Mouse (Mus musculus) hindbrain, postnatal 0 days (tissue): ENCODE data around the gene Kansl1l. TPM values are rescaled to one million over a fixed set of nuclear protein-coding genes. Genes with fewer than 3 reads are reported as not detected.

Experiments
- ATAC-seq: fragments of 200-750 bp; cut with Nextera tagmentation; 2 replicates; pipeline ENCODE4 v1.8.0; 2017; ENCODE audit warnings: mild to moderate bottlenecking, moderate TSS enrichment, moderate library complexity
- DNase-seq: peaks from one replicate; pipeline ENCODE4 v3.0.0-alpha.2; 2015; ENCODE audit warnings: low spot score
- H3K27ac ChIP-seq: fragments of 300-500 bp; sonication (generic); 2 replicates; pipeline ENCODE4 v1.5.1; 2014; ENCODE audit warnings: mild to moderate bottlenecking
- H3K27me3 ChIP-seq: fragments of 300-500 bp; sonication (generic); 2 replicates; pipeline ENCODE4 v1.6.1; 2014; ENCODE audit warnings: low read length, mixed read lengths; ENCODE audit not compliant: insufficient read depth
- H3K36me3 ChIP-seq: fragments of 300-500 bp; sonication (generic); 2 replicates; pipeline ENCODE4 v1.6.1; 2014; ENCODE audit warnings: low read length, mixed read lengths; ENCODE audit not compliant: insufficient read depth
- H3K4me1 ChIP-seq: fragments of 300-500 bp; sonication (generic); 2 replicates; pipeline ENCODE4 v1.6.1; 2014; ENCODE audit warnings: antibody characterized with exemption, low read length, mixed read lengths; ENCODE audit not compliant: insufficient read depth
- H3K4me2 ChIP-seq: fragments of 300-500 bp; sonication (generic); 2 replicates; pipeline ENCODE4 v1.6.1; 2014; ENCODE audit warnings: low read depth, mild to moderate bottlenecking, low read length, moderate library complexity, mixed read lengths
- H3K4me3 ChIP-seq: fragments of 300-500 bp; sonication (generic); 2 replicates; pipeline ENCODE4 v1.5.1; 2014; ENCODE audit warnings: low read length
- H3K9ac ChIP-seq: fragments of 300-500 bp; sonication (generic); replicated peaks from 2 replicates; pipeline ENCODE4 v1.6.1; 2014; ENCODE audit warnings: mild to moderate bottlenecking, low read length, moderate library complexity, mixed read lengths
- H3K9me3 ChIP-seq: fragments of 300-500 bp; sonication (generic); 2 replicates; pipeline ENCODE4 v1.6.1; 2016; ENCODE audit warnings: low read length, mixed read lengths
- CTCF ChIP-seq: IDR thresholded peaks from 2 replicates; pipeline ENCODE4 v1.5.1; 2016; ENCODE audit warnings: antibody characterized with exemption, control low read depth, low read depth
- WGBS: fragments of 180-500 bp; shearing (Covaris S2); extraction: QIAGEN DNeasy Blood & Tissue Kit; methylation state at CpG from one replicate; pipeline ENCODE4 v1.1.7; 2014; 5-methylcytosine and 5-hydroxymethylcytosine counted together
- polyA plus RNA-seq: library from polyadenylated mRNA; unstranded; fragments of >200 nt; fragmentation: Nextera tagmentation; extraction: Ambion mirVana; gene quantifications from 2 replicates; pipeline ENCODE4 v1.2.1, GENCODE M21; 2015
- total RNA-seq: library from RNA; depleted of rRNA; stranded (reverse); fragments of >200 nt; gene quantifications from 2 replicates; pipeline ENCODE4 v1.2.3, GENCODE M21; 2014; rRNA removed

The Kansl1l gene
- total and polyA plus RNA-seq, 2 experiments from 2014 or later, result 10.1 to 19.3 TPM

DNA sequence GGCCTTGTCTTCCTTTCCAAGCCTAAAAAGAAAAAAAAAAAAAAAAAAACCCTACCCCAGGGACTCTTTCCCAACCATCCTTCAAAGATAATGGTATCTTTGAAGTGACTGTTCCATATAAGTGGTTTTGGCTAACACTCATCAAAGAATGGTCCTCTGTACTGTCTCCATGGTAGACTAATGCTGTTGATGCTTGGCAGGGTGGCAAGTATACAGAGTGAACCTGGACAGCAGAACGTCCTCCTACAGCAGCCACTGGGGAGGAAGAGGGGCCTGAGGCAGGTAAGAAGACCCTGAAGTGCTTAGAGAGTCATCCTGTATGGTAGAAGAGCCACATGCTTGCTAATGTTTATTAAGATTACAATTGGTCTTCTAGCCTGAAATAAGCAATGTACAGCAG, 125.1 kb downstream of the Kansl1l start:
- Histone ChIP-seq H3K9ac (no peak overlapping the region), H3K9me3 (no peaks in the 10 kb centered on the region), H3K4me1 (no peaks in the 10 kb centered on the region), H3K36me3 (no peaks in the 10 kb centered on the region), H3K4me2 (no peak overlapping the region), H3K27ac (peak overlapping the region; percentile 74), H3K4me3 (no peak overlapping the region), H3K27me3 (no peaks in the 10 kb centered on the region)
- no peak for TF ChIP-seq CTCF
- 56% methylated on average over 1 of the region's 1 CpGs for WGBS
- ATAC-seq (peak; percentile 80), DNase-seq (no peak)

DNA sequence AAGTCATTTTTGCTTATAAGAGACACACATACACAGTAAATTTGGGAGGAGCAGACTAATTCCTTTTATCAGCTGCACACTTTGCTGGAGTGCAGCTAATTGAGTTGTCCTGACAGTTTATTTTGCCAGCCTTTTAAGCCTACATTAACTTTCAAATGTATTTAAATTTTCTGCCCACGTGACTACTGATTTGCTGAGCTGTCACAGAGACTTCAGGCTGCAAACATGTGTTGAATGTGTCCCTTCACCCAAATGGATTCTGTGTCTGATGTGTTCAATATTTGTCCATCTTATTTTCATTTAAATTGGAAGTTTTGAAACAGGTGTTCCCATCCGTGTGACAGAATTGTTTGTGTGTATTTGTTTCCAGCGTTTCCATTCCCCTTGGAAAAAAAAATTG, 125.6 kb downstream of the Kansl1l start:
- H3K4me2 ChIP-seq, result no peak overlapping the region
- 0 out of 2 replicates have a peak overlapping the region, but pooled peaks have one; percentile 74 for H3K27ac ChIP-seq
- H3K36me3 ChIP-seq, result no peaks in the 10 kb centered on the region
- WGBS, result 63% methylated on average over 3 of the region's 3 CpGs
- no peak for TF ChIP-seq CTCF
- H3K4me1 ChIP-seq, result no peaks in the 10 kb centered on the region
- no peaks in the 10 kb centered on the region for H3K9me3 ChIP-seq
- no peaks in the 10 kb centered on the region for H3K27me3 ChIP-seq
- H3K4me3 ChIP-seq, result no peak overlapping the region
- ATAC-seq, result no peak
- no peak for DNase-seq
- no peak overlapping the region for H3K9ac ChIP-seq

DNA sequence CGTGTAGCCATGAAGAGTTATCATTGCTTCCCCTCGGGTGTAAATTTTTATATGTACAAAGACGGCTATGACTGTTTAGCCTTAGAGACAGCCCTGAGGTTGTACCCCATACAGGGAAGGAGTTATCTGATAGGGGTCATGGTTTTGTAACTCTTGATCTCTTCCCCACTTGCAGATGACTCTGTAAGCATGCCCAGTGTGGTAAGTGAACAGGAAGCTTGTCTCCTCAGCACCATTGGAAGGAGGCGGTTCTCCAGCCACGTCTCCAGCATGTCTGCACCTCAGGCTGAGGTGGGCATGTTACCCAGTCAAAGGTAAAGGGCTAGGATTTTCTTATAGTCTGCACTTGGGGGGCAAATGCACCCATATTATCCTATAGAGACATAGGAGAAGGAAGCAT, 134.4 kb downstream of the Kansl1l start:
- 92% methylated on average over 5 of the region's 5 CpGs for WGBS
- H3K27ac ChIP-seq, result no peak overlapping the region
- no peak for TF ChIP-seq CTCF
- ATAC-seq (no peak), DNase-seq (no peak)
- H3K4me1 ChIP-seq, result no peaks in the 10 kb centered on the region
- H3K4me2 ChIP-seq, result no peak overlapping the region
- no peaks in the 10 kb centered on the region for H3K9me3 ChIP-seq
- H3K36me3 ChIP-seq, result no peaks in the 10 kb centered on the region
- H3K27me3 ChIP-seq, result no peaks in the 10 kb centered on the region
- no peak overlapping the region for H3K9ac ChIP-seq
- H3K4me3 ChIP-seq, result no peak overlapping the region

DNA sequence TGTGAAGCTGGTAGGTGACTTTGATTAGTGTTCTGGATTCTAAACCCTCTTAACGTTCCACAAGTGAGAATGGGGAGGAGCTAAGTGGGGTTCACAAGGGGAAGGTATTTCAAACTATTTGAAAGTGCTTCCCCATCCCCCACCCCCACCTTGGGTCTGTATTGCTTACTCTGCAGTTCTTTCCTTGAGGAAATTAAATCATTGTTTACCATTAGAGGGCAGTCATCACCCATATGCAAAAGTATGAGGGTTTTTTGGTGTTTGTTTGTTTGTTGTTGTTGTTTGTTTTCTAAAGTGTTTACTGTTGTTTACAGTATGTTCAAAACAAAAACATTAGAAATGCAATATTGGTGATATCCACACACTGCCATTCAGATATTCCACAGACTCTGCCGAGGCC, 138.7 kb downstream of the Kansl1l start:
- Histone ChIP-seq H3K27me3 (no peaks in the 10 kb centered on the region), H3K27ac (no peak overlapping the region), H3K4me2 (no peak overlapping the region), H3K36me3 (no peaks in the 10 kb centered on the region; the same call in 1 of the 2 replicates), H3K9ac (no peak overlapping the region), H3K4me1 (no peaks in the 10 kb centered on the region), H3K4me3 (no peak overlapping the region), H3K9me3 (no peaks in the 10 kb centered on the region)
- DNase-seq (peak; percentile 42), ATAC-seq (no peak)
- peak; percentile 52 for TF ChIP-seq CTCF
- 26% methylated on average over 2 of the region's 2 CpGs for WGBS

DNA sequence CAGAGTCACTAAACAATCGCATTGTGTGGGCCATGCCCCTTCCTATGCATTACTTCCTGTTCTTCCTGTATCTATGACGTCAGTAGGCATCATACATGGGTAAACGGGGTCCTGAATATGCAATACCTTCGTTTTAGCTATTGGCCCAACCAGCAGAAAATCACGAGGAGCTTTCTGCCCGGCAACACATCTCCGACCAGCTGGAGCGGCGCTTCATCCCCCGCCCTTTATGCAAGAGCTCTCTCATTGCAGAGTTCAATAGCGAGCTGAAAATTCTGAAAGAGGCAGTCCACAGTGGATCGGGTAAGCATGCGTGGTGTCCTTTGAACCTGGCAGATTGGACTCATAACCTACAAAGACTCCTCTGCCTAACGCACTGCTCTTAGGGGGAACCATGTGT, 139.4 kb downstream of the Kansl1l start:
- 65% methylated on average over 14 of the region's 14 CpGs for WGBS
- H3K27ac ChIP-seq, result no peak overlapping the region
- DNase-seq, result no peak
- no peak overlapping the region for H3K4me3 ChIP-seq
- H3K4me1 ChIP-seq, result no peaks in the 10 kb centered on the region
- no peak for ATAC-seq
- H3K4me2 ChIP-seq, result no peak overlapping the region
- H3K36me3 ChIP-seq, result no peaks in the 10 kb centered on the region; the same call in 1 of the 2 replicates
- TF ChIP-seq CTCF, result no peak
- H3K9me3 ChIP-seq, result no peaks in the 10 kb centered on the region
- H3K27me3 ChIP-seq, result no peaks in the 10 kb centered on the region
- H3K9ac ChIP-seq, result no peak overlapping the region

DNA sequence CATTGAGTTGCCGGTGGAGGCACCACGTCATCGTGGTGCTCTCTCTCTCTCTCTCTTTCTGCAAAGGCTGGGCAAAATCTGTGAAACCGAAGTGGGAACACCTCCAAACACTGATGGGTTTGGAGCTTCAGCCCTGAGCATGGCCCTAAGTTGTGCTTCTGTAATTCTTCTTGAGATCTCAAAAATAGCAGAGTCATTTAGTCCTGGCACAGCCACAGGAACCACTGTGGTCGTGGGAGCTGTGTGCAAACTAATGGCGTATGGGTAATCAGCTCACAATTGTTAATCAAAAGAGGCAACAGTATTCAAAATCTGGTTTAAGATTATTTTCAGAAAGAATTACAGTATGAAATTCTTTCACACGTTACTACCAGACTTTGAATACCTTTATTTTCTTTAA, 144.6 kb downstream of the Kansl1l start:
- ATAC-seq, result no peak

DNA sequence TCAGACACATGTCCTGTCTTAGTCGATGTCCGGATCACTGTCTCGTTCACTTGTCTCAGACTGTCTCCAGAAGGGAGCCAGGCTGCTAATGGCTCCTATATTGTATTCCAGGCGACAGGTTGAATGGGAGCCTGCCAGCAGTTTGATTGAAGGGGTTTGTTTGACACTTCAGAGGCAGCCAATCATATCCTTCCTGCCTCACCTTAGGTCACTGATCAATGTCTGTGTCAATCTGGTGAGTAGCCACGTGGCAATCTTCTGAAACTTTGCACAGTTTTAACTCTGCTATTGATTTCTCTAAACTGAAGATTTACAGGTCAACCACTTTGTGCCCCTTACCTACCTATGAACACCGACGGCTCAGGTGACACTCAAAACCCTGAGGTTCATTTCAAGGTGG, 145.9 kb downstream of the Kansl1l start:
- Histone ChIP-seq H3K9me3 (no peaks in the 10 kb centered on the region), H3K4me3 (no peak overlapping the region), H3K4me2 (no peak overlapping the region), H3K36me3 (peaks cover 3% of the 10 kb centered on the region; the same call in 1 of the 2 replicates), H3K9ac (no peak overlapping the region), H3K27ac (no peak overlapping the region), H3K4me1 (no peaks in the 10 kb centered on the region), H3K27me3 (no peaks in the 10 kb centered on the region)
- TF ChIP-seq CTCF, result no peak
- WGBS, result 56% methylated on average over 7 of the region's 7 CpGs
- no peak for ATAC-seq
- no peak for DNase-seq

More for the DNA sequence above, 144.6 kb downstream of the Kansl1l start:
- peaks cover 3% of the 10 kb centered on the region; the same call in 1 of the 2 replicates for H3K36me3 ChIP-seq
- no peak for TF ChIP-seq CTCF
- no peaks in the 10 kb centered on the region for H3K27me3 ChIP-seq
- H3K4me1 ChIP-seq, result no peaks in the 10 kb centered on the region
- H3K9ac ChIP-seq, result no peak overlapping the region
- no peak overlapping the region for H3K27ac ChIP-seq
- H3K4me2 ChIP-seq, result no peak overlapping the region
- H3K9me3 ChIP-seq, result no peaks in the 10 kb centered on the region
- WGBS, result 88% methylated on average over 7 of the region's 7 CpGs
- DNase-seq, result no peak
- no peak overlapping the region for H3K4me3 ChIP-seq

Other genes with a start within 250 kb of the Kansl1l start
- gene Rpe, start 116.7 kb downstream of the Kansl1l start, total RNA-seq, result 42.7 and 43.0 TPM in 2 replicates
- 25.9 and 28.1 TPM in 2 replicates for gene Rpe, start 116.7 kb downstream of the Kansl1l start, polyA plus RNA-seq
- gene Acadl, start 45.7 kb upstream of the Kansl1l start, total RNA-seq, result 7.5 and 7.8 TPM in 2 replicates
- gene Acadl, start 45.7 kb upstream of the Kansl1l start, polyA plus RNA-seq, result 96.9 and 111 TPM in 2 replicates
- gene Myl1, start 127.8 kb upstream of the Kansl1l start, total RNA-seq, result 0.99 and 8.7 TPM in 2 replicates
- gene Myl1, start 127.8 kb upstream of the Kansl1l start, polyA plus RNA-seq, result 0.28 and 0.58 TPM in 2 replicates
- 143 and 156 TPM in 2 replicates for gene Lancl1, start 221.3 kb upstream of the Kansl1l start, total RNA-seq
- gene Lancl1, start 221.3 kb upstream of the Kansl1l start, polyA plus RNA-seq, result 192 and 199 TPM in 2 replicates